Mouse (Mus musculus) heart, adult 10 weeks (tissue): ENCODE measurements around the gene Itga2. TPM values are rescaled to one million over a fixed set of nuclear protein-coding genes. Genes with fewer than 3 reads are reported as not detected.

ENCODE experiments used
- polyA plus RNA-seq: library from polyadenylated mRNA; stranded (reverse); fragments of 350-450 nt; fragmentation: Illumina TruSeq; extraction: RNeasy Lipid Tissue Mini Kit (QIAGEN cat#74804); gene quantifications from one replicate; pipeline ENCODE4 v1.2.3, GENCODE M21; 2014; ENCODE audit warnings: low read depth, low replicate concordance

Itga2 gene
- 0.18 TPM for polyA plus RNA-seq

DNA sequence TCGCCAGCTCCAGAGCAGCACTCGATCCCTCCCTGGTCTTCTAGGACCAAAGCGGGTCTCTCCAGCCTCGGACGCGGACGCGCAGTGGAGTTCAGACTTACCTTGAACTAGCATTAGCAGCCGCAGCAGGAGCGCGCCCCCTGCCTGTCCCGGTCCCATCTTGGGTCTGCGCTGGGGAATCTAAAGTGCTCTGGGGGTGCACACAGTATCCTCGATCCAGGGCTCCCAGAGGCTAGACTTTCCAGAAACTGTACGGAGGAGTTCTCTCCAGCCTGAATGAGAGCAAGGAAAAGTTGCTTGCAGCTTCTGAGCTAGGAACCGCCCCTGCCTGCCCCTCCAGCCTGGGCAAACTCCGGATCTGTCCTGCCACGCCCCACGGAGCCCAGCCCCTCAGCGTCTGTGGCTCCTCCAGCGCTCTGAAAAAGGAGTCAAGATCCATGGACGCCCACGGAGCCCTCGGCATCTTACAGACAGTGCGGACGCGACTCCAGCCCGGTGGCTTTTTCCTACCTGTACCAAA lies at the start of gene Itga2:
Gene Itga2, minus strand, starts transcription at position 326 of the 520 bp plus-strand sequence.

DNA sequence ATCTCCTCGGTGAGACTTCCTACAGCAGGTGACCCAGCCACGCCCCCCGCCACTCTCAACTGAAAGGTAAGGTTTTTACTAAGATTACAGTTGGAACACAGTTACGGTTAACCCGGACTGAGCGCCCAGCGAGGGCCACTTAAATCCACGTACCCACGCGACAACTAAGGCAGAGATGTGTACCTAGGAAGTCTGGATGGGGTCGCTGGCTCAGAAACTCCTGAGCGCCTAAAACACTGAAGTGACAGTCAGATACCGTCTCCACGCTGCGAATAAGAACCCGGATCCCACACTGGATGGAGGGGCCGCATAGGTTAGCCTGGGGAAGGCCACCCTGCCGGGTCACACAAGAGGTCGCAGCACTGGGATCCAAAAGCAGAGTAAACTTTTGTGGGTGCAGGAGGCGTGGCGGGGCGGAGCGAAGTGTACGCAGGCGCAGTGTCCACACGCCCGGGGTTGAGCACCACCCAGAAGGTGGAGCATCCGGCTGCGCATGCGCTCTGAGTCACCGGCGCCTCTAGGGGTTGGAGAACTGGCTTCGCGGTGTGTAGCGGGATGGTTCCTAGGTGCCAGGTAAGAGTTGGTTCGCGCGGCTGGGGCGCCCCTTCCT lies 114.0 kb downstream of the Itga2 start, which contains the start of gene Mocs2:
Gene Mocs2, plus strand, starts transcription at position 486 of the 610 bp plus-strand sequence.

Other genes starting within 250 kb of the Itga2 start
- 47.9 TPM for gene Mocs2, start 113.9 kb downstream of the Itga2 start, polyA plus RNA-seq
- gene Pelo, start 158.1 kb upstream of the Itga2 start, polyA plus RNA-seq, result 17.5 TPM
- not detected for gene Gm49395, start 169.8 kb upstream of the Itga2 start, polyA plus RNA-seq
- gene Itga1, start 169.9 kb upstream of the Itga2 start, polyA plus RNA-seq, result 15.4 TPM